Mouse (Mus musculus) gastrocnemius, postnatal 25 days (tissue): ENCODE results near the gene Mmp25. TPM values are rescaled to one million over a fixed set of nuclear protein-coding genes. Genes with fewer than 3 reads are reported as not detected.
"Not testable (repeated sequence)": the region's sequence is repeated elsewhere in the genome, so short reads cannot be mapped to it uniquely, and the experiment has no call there.

Experiments used
- DNase-seq: peaks from one replicate; pipeline ENCODE4 v3.0.0; 2022
- total RNA-seq, 2 experiments: library from RNA; stranded (reverse); gene quantifications; 1 replicate in 1 of 2; 2 replicates in 1 of 2; pipeline ENCODE4 v1.2.3; 2021

Gene Mmp25
- total RNA-seq, 2 experiments from 2014 or later, result not detected

DNA sequence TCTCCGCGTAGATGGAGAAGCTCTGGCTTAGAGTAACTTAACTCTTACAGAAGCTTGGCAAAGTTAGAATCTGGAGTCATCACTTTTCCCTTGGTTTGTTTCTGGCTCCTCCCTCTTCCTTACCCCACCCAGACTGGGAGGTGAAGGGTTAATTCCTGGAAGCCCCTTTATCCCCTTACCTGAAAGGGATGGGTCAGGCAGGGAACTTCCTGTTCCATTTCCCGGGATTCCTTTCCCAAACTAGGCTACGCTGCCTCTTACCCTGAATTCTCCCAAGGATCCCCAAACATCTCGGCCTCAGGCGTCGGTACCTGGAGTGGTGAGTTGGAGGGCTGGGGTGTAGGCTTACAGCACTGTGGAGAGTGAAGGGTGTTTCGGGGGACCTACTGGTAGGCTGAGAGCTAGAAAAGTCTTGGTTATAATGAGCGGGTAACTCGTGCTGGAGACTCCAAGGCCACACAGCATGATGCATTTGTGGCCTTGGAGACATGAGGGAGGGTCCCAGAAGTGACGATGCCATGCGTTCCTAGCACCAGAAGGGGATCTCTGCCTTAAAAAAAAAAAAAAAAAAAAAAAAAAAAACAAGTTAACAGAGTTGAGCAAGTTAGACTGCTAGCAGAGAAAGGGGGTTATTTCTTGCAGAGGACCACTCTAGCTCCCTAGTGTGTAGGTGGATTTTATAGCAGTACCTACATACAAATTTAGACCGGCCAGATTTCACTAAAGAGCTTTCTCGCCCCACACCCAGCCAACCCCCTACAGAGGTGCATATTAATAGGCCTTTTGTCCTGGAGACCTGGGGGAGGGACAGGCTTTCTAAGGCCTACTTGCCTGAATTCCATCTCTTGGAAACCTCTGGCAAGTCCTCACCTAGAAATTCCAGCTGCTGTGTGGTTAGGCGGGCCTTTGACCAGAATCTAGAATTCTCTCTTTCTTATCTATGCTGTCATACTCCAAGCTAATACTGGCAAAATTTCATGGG lies 44.1 kb downstream of the Mmp25 start, which contains the start of gene Zscan10:
TSS of gene Zscan10 (plus strand) at position 216 of the 982 bp plus-strand sequence.
- no peak for DNase-seq

DNA sequence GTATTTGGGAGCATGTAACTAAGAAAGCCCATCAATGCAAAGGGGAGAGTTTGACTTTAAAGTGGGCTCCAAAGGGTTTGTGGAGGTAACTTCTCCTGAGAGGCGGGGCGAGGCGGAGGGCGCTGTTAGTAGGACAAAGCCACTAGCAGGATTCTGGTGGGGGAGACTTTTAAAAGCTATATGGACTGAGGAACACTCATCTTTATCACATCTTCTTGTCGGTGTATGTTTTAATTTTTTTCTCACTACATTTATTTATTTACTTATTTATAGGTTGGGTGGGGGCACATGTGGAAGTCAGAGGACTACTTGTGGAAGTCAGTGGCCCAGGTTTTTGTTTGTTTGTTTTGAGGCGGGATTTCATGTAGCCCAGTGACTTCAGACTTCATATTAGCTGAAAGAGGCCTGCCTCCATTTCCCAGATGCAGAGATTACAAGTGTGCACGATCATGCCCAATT lies 45.4 kb downstream of the Mmp25 start:
- DNase-seq, result no peak

DNA sequence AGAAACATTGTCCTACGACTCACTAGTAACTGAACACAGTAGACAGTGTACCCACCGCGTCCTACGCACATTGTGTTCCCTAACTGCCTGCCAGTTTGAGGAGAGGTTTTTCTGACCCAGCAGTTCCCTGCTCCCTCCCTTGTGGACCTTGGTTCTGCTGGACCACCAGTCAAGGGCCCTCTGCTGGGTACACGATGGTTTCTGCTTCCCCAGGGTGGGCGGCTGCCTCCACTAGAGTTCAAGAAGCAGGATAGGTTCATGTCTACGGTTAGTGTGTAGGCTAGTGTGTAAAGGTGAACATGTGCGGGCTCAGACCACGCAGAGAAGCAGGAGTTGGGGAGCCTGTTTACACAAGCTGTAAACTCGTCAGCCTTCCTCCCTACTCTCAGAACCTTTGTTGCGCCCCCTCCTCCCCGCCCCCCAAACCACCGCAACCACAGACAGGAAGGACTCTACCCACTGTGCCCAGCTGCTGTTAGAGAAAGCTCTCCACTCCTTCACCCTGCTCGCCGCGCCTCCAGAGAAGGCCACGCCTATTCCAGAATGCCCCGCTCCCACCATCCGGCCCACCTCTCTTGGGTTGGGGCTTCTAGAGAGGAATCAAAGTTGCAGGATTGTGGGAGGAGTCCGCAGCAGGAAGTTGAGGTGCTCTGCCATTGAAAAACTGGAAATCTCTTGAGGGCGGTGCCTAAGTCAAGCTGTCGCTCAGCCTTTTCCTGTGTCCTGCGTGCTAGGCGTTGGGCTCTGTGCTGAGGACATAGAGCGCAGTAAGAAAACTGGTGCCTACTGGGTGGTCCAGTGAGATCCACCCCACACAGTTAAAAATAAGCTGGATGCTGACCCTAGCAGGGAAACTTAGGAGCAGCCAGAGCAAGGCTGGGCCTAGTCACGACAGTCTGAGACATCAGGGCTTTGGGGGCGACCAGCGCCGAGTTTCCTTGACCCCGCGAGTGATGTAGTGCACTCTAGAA lies 46.2 kb downstream of the Mmp25 start, which contains the start of gene Zfp13:
TSS of gene Zfp13 (minus strand) at position 906 of the 971 bp plus-strand sequence.
- DNase-seq, result peak; percentile 88

DNA sequence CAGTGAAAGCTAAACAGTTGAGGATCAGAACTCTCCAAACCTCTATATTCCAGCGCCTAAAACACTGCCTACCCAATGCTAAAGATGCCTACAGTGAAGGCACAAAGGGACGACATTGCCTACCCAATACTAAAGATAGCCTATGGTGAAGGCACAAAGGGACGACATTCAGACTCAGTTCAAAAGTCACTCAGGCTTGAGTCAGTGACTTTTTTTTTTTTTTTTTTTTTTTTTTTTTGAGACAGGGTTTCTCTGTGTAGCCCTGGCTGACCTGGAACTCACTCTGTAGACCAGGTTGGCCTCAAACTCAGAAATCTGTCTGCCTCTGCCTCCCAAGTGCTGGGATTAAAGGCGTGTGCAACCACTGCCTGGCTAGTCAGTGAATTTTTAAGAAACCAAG lies 49.9 kb downstream of the Mmp25 start:
- not testable (repeated sequence) for DNase-seq

DNA sequence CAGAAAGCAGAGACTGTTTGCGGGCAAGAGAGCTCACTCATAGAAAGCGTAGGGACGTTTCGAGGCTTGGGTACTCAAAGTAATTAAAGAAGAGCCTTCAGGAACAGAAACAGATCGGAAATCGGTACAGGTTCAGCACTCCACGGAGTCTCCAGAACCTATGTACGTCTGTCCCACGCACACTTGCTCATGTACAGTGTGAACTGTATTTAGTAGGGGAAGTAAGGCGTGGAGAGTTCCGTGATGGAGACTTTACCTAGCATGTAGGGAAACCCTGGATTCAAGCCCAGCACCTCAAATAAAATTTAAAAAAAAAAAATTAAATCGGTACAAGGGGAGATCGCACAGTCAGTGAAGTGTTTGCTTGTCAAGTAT lies 52.2 kb downstream of the Mmp25 start:
- no peak for DNase-seq

DNA sequence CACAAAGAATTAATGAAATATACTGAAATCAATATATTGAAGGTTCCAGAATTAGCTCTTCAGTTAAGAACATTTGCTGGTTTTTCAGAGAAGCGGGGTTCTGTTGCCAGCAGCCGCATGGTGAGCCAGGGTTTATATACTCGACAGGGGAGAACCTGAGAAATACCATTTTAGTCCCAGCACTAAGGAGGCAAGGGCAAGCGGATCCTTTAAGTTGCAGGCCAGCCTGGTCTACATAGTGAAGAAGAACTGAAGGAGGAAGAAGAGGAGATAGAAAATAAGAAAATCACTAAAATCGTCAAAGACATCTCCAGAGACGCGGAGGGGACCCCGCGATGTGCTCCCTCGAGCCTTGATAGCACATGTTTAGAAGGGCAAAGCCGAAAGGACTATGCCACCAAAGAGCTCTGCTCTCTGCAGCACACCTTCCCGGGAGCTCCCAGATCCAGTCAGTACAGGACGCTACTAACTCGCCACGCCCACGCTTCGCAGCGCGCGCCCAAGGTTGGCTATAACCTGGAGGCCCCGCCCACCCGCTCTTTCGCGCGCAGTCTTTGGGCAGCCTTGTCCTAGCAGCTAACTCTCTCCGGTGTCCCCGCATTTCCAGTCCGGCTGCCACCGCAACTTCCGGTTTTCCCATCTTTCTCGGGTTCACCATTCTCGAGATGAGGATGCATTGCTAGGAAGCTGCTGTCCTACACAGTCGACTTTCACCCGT lies 52.7 kb downstream of the Mmp25 start:
- peak; percentile 90 for DNase-seq

DNA sequence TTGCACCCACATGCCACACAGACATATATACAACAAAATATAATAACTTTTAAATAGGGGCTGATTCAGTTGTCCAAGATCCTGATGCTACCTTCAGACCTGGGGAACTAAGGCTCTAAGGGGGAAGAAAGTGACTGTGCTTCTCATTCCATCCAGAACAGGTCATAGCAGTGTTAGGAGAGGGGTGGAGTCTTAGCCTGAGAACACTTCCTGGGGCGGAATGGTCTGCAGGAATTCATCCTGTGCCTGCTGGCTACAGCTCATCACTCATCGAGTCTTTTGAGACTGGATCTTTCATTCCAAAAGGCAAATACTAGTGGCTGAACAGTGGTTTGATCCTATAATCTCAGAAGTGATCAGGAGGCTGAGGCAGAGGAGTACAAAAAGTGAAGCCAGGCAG lies 57.8 kb downstream of the Mmp25 start:
- DNase-seq, result no peak

DNA sequence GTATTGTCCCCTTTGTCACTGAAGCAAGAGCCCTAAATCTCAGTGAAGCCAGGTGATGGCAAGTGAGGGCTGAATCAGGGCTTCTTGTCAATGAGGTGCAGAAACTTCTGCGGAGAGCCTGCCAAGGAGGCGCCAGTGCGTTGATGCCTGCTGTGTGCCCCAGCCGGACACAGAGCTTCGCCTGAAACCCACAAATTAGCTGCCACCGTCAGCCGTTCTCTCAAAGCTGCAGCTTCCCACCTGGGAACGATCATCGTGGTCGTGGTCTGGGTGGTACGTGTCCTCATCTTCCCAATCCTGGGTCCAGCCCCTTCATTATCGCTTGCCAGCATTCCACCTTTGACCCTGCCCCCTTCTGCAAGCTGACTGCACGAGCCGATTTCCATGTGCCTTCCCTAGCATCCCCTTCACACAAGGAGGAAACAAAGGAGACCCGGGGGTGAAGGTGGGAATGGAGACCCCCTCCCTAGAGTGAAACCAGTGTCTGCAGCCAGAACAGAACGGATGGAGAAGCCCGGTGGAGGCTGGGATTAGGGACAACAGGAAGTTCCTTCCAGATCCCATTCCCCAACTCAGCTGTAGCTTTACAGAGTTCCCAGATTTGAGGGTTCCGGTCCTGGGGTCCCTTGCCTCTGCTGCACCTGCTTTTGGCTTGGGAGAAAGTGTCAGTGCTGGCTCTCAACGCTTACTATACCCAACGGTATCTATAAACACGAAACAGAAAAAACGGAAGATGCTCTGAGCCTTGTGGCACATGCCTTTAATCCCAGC lies 59.2 kb downstream of the Mmp25 start:
- DNase-seq, result no peak

DNA sequence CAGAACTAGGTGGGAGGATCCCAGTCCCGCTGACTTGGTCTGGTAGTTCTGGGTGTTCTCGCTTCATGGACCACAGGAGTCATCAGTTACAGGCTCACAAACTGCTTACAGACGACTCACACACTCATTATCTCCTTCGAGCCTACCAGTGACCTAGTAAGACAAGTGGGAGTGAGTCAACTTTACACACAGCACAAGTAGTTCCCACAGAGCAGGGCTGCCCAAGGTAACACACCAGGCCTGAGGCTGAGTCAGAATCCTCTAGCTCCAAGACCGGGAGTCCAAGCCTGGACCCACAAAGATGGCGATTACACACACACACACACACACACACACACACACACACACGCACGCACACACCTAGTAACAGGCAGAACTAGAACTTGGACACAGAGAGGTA lies 60.3 kb downstream of the Mmp25 start:
- DNase-seq, result no peak

Other genes starting within 250 kb of the Mmp25 start
- gene Vmn2r117, start 165.6 kb downstream of the Mmp25 start, total RNA-seq, result not detected
- gene Zfp213, start 81.0 kb downstream of the Mmp25 start, total RNA-seq, result 1 to 10 TPM; 1.9 to 2.4 TPM
- 1 to 10 TPM; 2.0 to 2.1 TPM for gene Zfp13, start 45.8 kb downstream of the Mmp25 start, total RNA-seq
- not detected for gene Zscan10, start 44.4 kb downstream of the Mmp25 start, total RNA-seq
- not detected for gene Bicdl2, start 15.2 kb upstream of the Mmp25 start, total RNA-seq
- gene Hcfc1r1, start 28.3 kb upstream of the Mmp25 start, total RNA-seq, result 100 to 1,000 TPM; 123 to 156 TPM
- gene Thoc6, start 28.6 kb upstream of the Mmp25 start, total RNA-seq, result 10 to 100 TPM in 1 of 2 experiments, 1 to 10 TPM in 1; 9.3 to 10.8 TPM
- gene Tnfrsf12a, start 32.2 kb upstream of the Mmp25 start, total RNA-seq, result 10 to 100 TPM; 46.1 to 61.5 TPM
- gene Cldn6, start 34.0 kb upstream of the Mmp25 start, total RNA-seq, result not detected
- gene Cldn9, start 38.7 kb upstream of the Mmp25 start, total RNA-seq, result under 1 TPM in 1 of 2 experiments, not detected in 1; 0.19 TPM
- gene 1520401A03Rik, start 77.5 kb upstream of the Mmp25 start, total RNA-seq, result not detected
- gene Pkmyt1, start 81.1 kb upstream of the Mmp25 start, total RNA-seq, result under 1 TPM; 0.67 to 0.83 TPM
- gene Paqr4, start 95.6 kb upstream of the Mmp25 start, total RNA-seq, result 1 to 10 TPM; 4.4 to 5.2 TPM
- not detected for gene Kremen2, start 100.6 kb upstream of the Mmp25 start, total RNA-seq
- 10 to 100 TPM; 33.5 to 34.0 TPM for gene Flywch1, start 126.3 kb upstream of the Mmp25 start, total RNA-seq
- gene Flywch2, start 140.8 kb upstream of the Mmp25 start, total RNA-seq, result under 1 TPM; 0.56 to 0.83 TPM
- 100 to 1,000 TPM; 157 to 160 TPM for gene Srrm2, start 145.3 kb upstream of the Mmp25 start, total RNA-seq
- gene Elob, start 183.9 kb upstream of the Mmp25 start, total RNA-seq, result 100 to 1,000 TPM; 237 to 267 TPM
- gene Prss33, start 190.8 kb upstream of the Mmp25 start, total RNA-seq, result not detected
- gene Prss32, start 198.6 kb upstream of the Mmp25 start, total RNA-seq, result not detected
- not detected for gene Prss41, start 198.9 kb upstream of the Mmp25 start, total RNA-seq
- gene Prss21, start 222.8 kb upstream of the Mmp25 start, total RNA-seq, result not detected
- gene Dcpp1, start 235.6 kb upstream of the Mmp25 start, total RNA-seq, result not detected
- gene Dcpp2, start 235.6 kb upstream of the Mmp25 start, total RNA-seq, result not detected